Mouse (Mus musculus) ES-Bruce4 (cell line): ENCODE results near the gene Kif3b.

Experiments used
- CTCF ChIP-seq: IDR thresholded peaks from one replicate; pipeline ENCODE4 v1.8.1; 2011; ENCODE audit warnings: low read depth, low read length
- EP300 ChIP-seq: IDR thresholded peaks from 2 replicates; pipeline ENCODE4 v1.6.1; 2011; ENCODE audit warnings: low read depth, low read length; ENCODE audit not compliant: insufficient read depth
- POLR2A ChIP-seq: IDR thresholded peaks from one replicate; pipeline ENCODE4 v1.8.1; 2011; ENCODE audit warnings: low read length; ENCODE audit not compliant: insufficient read depth

DNA sequence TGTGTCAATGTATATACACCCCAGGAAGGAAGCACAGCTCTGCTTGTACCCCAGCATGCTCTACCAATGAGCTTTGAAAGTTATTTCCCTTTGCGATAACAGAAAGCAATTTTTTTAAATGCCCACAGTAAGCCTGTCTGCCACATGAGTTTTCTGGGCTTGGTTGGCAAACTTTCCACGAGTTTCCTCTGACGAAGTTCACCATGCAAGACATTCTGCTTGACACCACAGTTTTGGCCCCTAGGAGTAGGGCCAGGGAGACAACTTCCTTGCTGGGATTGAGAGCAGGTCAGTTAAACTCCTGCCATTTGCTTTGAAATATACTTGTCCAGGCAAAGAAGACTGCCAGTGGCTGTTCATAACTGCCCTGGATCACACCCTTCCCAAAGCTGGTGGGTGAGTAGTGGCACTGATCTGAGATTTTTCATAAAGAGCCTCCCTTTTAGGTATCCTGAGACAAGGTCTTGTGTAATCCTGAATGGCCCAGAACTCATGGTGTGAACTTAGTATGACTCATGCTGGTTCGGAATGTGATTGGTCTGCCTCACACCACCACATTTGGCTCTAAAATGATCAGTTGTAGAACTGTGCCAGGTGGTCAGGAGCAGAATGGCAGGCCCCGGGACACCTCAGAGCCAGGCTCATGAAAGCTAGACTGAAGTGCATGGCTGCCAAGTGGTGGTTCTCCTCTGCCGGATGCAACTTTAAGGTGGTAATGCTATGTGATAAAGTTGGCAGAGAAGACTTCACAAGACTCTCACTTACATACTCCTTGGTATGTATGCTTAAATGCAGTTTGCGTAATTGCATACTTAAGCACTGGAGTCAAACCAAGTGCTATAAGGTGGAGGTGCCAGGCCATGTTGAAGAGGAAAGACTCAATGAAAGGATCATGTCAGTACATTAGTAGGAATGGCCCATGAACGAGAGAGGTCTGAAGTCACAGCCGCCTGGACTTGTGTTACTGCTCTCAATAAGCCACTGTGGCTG, 47.4 kb downstream of the Kif3b start:
- TF ChIP-seq POLR2A, result no peak
- no peak for TF ChIP-seq CTCF
- no peak for TF ChIP-seq EP300
